Mouse (Mus musculus) hindbrain, embryonic 13.5 days (tissue): Measurements from ENCODE around the gene Nolc1. TPM values are rescaled to one million over a fixed set of nuclear protein-coding genes. Genes with fewer than 3 reads are reported as not detected.

ENCODE experiments used
- ATAC-seq: fragments of 200-750 bp; cut with Nextera tagmentation; 2 replicates; pipeline ENCODE4 v1.8.0; 2017; ENCODE audit warnings: moderate TSS enrichment; ENCODE audit not compliant: low FRiP score
- H3K27ac ChIP-seq: fragments of 300-500 bp; sonication (generic); 2 replicates; pipeline ENCODE4 v1.5.1; 2015; ENCODE audit warnings: inconsistent platforms, mild to moderate bottlenecking, moderate library complexity
- H3K27me3 ChIP-seq: fragments of 300-500 bp; sonication (generic); 2 replicates; pipeline ENCODE4 v1.6.1; 2015; ENCODE audit warnings: mild to moderate bottlenecking, inconsistent platforms
- H3K36me3 ChIP-seq: fragments of 300-500 bp; sonication (generic); 2 replicates; pipeline ENCODE4 v1.6.1; 2015; ENCODE audit warnings: mild to moderate bottlenecking, inconsistent platforms
- H3K4me1 ChIP-seq: fragments of 300-500 bp; sonication (generic); replicated peaks from 2 replicates; pipeline ENCODE4 v1.6.1; 2015; ENCODE audit warnings: inconsistent platforms
- H3K4me2 ChIP-seq: fragments of 300-500 bp; sonication (generic); 2 replicates; pipeline ENCODE4 v1.6.1; 2015; ENCODE audit warnings: inconsistent platforms, mild to moderate bottlenecking, moderate library complexity
- H3K4me3 ChIP-seq: fragments of 300-500 bp; sonication (generic); 2 replicates; pipeline ENCODE4 v1.5.1; 2015; ENCODE audit warnings: mild to moderate bottlenecking, inconsistent platforms
- H3K9ac ChIP-seq: fragments of 300-500 bp; sonication (generic); 2 replicates; pipeline ENCODE4 v1.6.1; 2015; ENCODE audit warnings: mild to moderate bottlenecking, inconsistent platforms
- H3K9me3 ChIP-seq: fragments of 300-500 bp; sonication (generic); 2 replicates; pipeline ENCODE4 v1.6.1; 2016; ENCODE audit warnings: inconsistent platforms
- WGBS: fragments of 180-500 bp; shearing (Covaris S2); methylation state at CpG from one replicate; pipeline ENCODE4 v1.1.7; 2015; 5-methylcytosine and 5-hydroxymethylcytosine counted together
- polyA plus RNA-seq: library from polyadenylated mRNA; unstranded; fragments of >200 nt; fragmentation: Nextera tagmentation; extraction: Ambion mirVana; gene quantifications from 2 replicates; pipeline ENCODE4 v1.2.1, GENCODE M21; 2015

The Nolc1 gene
- polyA plus RNA-seq, 1 experiment from 2014 or later, result 73.4 TPM

GRCm38 (mm10) chr19:46037243-46037924 is 38.3 kb upstream of the Nolc1 start:
- Histone ChIP-seq H3K36me3 (peaks cover 40% of the 10 kb centered on the region), H3K9ac (peak overlapping the region; percentile 99), H3K4me1 (peaks cover 60% of the 10 kb centered on the region), H3K9me3 (no peaks in the 10 kb centered on the region), H3K4me2 (peak overlapping the region; percentile 98), H3K27ac (peak overlapping the region; percentile 97), H3K4me3 (peak overlapping the region; percentile 97), H3K27me3 (no peaks in the 10 kb centered on the region)
- 16% methylated on average over 6 of the region's 6 CpGs for WGBS
- ATAC-seq, result no peak

DNA sequence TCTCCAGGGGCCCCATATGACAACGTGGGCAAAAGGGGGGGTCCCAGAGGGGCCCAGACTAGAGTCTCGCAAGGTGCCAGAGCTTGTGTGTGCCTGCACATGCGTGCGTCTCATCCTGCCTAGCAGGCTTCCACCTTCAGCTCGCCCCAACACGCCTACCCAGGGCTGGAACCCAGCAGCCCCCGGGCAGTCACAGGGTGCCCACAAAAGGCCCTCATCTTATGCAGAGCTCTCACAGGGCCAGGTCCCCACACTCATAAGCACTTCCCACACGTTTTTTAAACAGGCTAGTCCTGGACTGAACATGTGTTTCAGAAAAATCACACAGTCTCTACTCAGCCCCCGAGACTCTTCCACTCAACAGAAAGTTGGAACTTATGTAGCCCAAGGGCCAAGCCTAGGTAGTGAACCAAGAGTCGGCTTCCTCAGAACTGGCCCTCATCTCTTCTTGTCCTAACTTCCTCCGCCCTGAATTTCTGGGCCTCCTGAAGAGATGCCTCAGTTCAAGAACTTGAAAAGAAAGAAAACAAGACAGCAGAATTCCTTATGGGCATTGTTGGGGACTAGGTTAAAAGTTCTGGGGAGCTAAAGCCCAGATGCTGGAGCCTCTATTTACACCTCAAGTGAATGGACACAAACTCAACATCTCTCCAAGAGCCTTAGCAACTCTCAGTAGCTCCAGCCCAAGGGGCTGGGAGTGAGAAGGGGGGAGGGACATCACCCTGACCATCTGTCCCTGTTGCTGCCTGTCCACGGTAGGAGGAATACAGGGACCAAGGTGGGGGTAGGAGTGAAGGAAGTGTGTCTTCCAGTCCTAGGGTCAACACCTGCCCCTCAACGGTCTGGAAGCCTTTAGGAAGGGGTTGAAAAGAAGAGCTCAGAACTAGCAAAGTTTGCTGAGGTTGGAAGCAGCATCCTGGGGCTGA is 37.5 kb upstream of the Nolc1 start:
- Histone ChIP-seq H3K27ac (peak overlapping the region; percentile 97), H3K9ac (peak overlapping the region; percentile 99), H3K4me2 (peak overlapping the region; percentile 98), H3K9me3 (no peaks in the 10 kb centered on the region), H3K27me3 (no peaks in the 10 kb centered on the region), H3K36me3 (peaks cover 32% of the 10 kb centered on the region), H3K4me1 (peaks cover 68% of the 10 kb centered on the region), H3K4me3 (peak overlapping the region; percentile 97)
- ATAC-seq, result no peak
- WGBS, result 10% methylated on average over 13 of the region's 13 CpGs

DNA sequence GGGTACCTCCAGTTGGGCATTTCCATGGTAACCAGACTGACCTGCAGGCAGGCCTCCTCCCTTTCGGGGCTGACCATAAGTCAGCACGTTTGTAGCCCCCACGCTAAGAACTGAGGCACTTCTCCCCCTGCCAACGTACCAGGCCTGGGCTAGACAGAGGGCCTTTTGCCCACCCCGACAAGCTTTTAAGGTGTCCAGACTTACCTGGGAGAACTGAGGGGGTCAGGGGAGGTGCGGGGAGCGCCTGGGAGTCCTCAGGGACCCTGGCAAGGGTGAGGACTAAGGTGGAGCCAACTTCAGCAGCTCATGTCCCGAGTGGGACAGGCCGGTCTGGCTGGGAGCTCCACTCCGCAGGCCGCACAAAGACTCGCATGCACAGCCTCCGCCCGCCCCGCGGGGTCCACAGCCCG is 36.8 kb upstream of the Nolc1 start:
- H3K9ac ChIP-seq, result peak overlapping the region; percentile 99
- H3K4me1 ChIP-seq, result peaks cover 75% of the 10 kb centered on the region
- peak; percentile 50 for ATAC-seq
- peak overlapping the region; percentile 97 for H3K27ac ChIP-seq
- peak overlapping the region; percentile 97 for H3K4me3 ChIP-seq
- WGBS, result 0% methylated on average over 12 of the region's 17 CpGs
- peak overlapping the region; percentile 98 for H3K4me2 ChIP-seq
- H3K27me3 ChIP-seq, result no peaks in the 10 kb centered on the region
- peaks cover 26% of the 10 kb centered on the region for H3K36me3 ChIP-seq
- H3K9me3 ChIP-seq, result no peaks in the 10 kb centered on the region

DNA sequence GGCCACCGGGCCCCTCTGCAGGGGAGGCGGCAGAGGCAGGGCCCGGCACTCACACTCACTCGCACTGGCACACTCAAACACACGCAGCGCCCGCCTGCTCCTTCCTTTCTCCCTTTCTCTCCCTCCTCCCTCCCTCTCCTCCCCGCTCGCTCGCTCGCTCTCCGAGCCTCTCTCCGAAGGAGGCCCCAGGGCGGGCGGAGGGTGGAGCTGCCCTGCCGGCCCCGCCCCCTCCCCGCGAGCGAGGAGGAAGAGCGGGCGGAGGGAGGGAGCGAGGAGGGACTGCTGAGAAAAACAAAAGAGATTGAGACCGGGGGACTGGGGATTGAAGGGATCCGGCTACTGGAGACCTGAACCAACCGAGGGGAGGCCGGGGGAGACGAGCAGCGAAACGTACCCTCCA is 36.2 kb upstream of the Nolc1 start:
- Histone ChIP-seq H3K27ac (peak overlapping the region; percentile 97), H3K4me3 (peak overlapping the region; percentile 97), H3K9me3 (no peaks in the 10 kb centered on the region), H3K36me3 (peaks cover 19% of the 10 kb centered on the region), H3K4me2 (peak overlapping the region; percentile 98), H3K4me1 (peaks cover 80% of the 10 kb centered on the region), H3K27me3 (no peaks in the 10 kb centered on the region), H3K9ac (peak overlapping the region; percentile 99)
- peak; percentile 70 for ATAC-seq
- WGBS, result 2% methylated on average over 25 of the region's 30 CpGs

DNA sequence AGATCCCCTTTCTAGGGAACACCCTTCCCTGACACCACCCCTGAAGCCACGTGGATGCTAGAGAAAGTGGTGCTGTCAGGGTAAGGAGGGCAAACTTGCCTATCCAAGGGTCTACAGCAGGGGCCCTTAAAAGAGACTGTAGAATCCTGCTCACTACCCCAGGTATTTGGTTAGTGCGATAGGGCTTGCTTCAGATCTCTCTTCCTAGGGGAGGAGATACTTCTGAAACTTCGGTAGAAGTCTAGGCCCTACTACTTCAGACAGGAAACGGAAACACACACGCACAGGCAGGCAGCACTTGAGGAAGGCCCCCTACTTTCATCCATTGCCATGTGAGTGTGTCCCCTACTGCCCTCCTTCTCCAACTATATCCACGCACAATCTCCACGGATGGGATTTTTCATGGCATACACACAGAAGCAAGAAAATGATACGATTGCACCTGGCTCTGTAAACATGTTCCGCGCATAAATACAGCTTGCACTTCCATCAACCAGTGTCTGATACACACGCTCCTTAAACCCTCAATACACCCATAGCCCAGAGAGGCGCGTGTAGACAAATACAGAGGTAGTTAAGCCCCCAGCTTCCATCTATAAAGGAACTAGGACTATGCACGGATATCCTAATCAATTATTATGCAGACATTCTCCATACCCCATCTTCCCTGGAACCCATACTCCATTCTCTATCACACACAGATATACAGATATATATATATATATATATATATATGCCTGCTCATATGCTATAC is 35.3 kb upstream of the Nolc1 start:
- Histone ChIP-seq H3K27me3 (no peaks in the 10 kb centered on the region), H3K9me3 (no peaks in the 10 kb centered on the region), H3K4me3 (peak overlapping the region; percentile 97), H3K4me1 (peaks cover 80% of the 10 kb centered on the region), H3K36me3 (peaks cover 11% of the 10 kb centered on the region), H3K4me2 (peak overlapping the region; percentile 98), H3K27ac (peak overlapping the region; percentile 97), H3K9ac (peak overlapping the region; percentile 99)
- WGBS, result 39% methylated on average over 14 of the region's 14 CpGs
- no peak for ATAC-seq

GRCm38 (mm10) chr19:46041299-46041932 is 34.2 kb upstream of the Nolc1 start:
- Histone ChIP-seq H3K9ac (peak overlapping the region; percentile 99), H3K27ac (peak overlapping the region; percentile 99), H3K4me2 (peak overlapping the region; percentile 98), H3K27me3 (no peaks in the 10 kb centered on the region), H3K36me3 (0 out of 2 replicates have a peak, but pooled peaks cover under 1% of the 10 kb centered on the region), H3K4me1 (peaks cover 80% of the 10 kb centered on the region), H3K9me3 (no peaks in the 10 kb centered on the region), H3K4me3 (peak overlapping the region; percentile 93)
- WGBS, result 12% methylated on average over 7 of the region's 7 CpGs
- ATAC-seq, result no peak

DNA sequence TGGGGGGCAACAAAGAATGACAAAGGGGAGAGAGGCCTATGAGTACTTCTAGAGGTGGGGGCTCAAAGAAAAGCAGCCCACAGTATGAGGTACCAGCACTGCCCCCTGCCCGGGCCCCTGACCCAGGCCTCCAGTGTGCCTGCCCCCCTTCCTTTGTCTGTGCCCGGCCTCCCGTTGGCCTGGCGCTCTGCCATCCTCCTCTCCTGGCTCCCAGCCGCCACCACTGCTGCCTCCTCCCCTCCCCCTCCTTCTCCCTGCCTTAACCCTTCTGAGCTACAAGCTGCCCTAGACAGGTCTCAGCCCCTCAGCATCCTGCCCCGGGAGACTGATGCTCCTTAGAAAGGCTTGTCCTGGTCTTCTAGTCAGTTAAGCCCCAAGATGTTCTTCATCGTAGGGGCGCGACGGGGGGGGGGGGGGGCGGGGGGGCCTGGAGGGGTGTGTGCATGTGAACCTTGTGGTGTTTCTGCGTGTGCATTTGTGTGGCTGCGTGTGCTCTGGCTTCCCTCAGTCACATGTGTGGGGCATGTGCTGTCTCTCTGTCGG is 33.7 kb upstream of the Nolc1 start:
- Histone ChIP-seq H3K9me3 (no peaks in the 10 kb centered on the region), H3K4me1 (peaks cover 78% of the 10 kb centered on the region), H3K4me3 (peak overlapping the region; percentile 93), H3K36me3 (no peaks in the 10 kb centered on the region), H3K9ac (peak overlapping the region; percentile 99), H3K27me3 (no peaks in the 10 kb centered on the region), H3K27ac (peak overlapping the region; percentile 99), H3K4me2 (peak overlapping the region; percentile 98)
- peak; percentile 18; the same call in 1 of the 2 replicates for ATAC-seq
- WGBS, result under 1% methylated on average over 12 of the region's 14 CpGs

- peak; percentile 21; the same call in 1 of the 2 replicates for ATAC-seq
- H3K27ac ChIP-seq, result peak overlapping the region; percentile 99
- under 1% methylated on average over 6 of the region's 6 CpGs for WGBS
Measured at GRCm38 (mm10) chr19:46042476-46043011, 33.1 kb upstream of the Nolc1 start.

DNA sequence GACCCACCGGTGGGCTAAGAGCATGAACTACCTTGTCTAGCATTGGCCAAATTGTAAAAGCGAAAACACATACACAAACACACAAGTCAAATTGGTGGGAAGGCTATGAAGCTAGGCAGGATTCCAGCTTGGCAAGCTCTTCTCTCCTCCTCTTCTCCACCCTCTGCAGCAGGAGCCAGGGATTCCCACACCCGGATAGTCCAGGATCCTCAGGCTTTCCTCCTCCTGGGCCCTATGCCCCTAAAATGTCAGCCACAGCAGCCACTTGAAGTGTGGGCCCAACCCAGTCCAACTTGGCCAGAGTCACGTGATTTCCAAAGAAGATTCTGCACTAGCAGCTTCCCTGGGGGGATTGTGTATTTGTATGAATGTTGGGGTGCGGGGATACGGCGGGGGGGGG is 32.3 kb upstream of the Nolc1 start:
- peak overlapping the region; percentile 99 for H3K9ac ChIP-seq
- peaks cover 65% of the 10 kb centered on the region for H3K4me1 ChIP-seq
- 58% methylated on average over 7 of the region's 7 CpGs for whole genome bisulfite sequencing
- ATAC-seq, result no peak
- peak overlapping the region; percentile 98 for H3K4me2 ChIP-seq
- no peaks in the 10 kb centered on the region for H3K9me3 ChIP-seq
- no peaks in the 10 kb centered on the region for H3K36me3 ChIP-seq
- H3K27me3 ChIP-seq, result no peaks in the 10 kb centered on the region
- peak overlapping the region; percentile 99 for H3K27ac ChIP-seq
- H3K4me3 ChIP-seq, result peak overlapping the region; percentile 93

More at GRCm38 (mm10) chr19:46042476-46043011, 33.1 kb upstream of the Nolc1 start:
- H3K9me3 ChIP-seq, result no peaks in the 10 kb centered on the region
- H3K4me2 ChIP-seq, result peak overlapping the region; percentile 98
- H3K36me3 ChIP-seq, result no peaks in the 10 kb centered on the region
- peak overlapping the region; percentile 93 for H3K4me3 ChIP-seq
- H3K9ac ChIP-seq, result peak overlapping the region; percentile 99
- no peaks in the 10 kb centered on the region for H3K27me3 ChIP-seq
- H3K4me1 ChIP-seq, result peaks cover 73% of the 10 kb centered on the region

DNA sequence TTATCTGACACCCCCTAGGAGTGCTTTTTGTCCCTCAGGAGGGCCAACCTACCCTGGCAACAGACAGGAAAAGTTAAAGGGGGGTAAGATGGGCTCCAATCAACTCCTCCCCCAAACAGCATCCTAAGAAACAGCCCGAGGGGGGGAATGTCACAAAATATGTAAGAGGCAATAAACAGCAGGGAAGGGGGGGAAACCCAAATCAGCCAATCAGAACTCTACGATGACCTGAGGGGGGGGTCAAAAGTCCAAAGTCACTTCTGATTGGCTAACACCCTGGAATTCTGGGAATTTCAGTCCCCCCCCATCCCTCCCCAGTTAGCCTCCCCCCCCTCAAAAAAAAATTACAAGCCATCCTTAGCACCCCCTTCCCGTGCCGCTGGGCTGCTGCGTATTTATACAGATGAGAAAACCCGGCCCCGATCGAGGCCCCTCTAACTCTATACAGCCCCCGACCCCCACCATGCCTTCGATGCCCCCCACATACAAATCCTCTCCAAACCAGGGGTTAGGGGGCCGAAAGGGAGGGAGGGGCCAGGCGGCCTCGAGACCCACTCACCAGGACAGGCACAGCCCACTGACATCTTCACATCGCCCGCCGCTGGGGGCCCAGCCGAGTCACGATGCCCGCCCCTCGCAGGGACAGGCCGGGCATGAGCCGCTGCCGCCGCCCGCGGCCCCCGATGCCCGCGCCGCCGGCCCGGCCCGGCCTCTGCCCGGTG is 31.2 kb upstream of the Nolc1 start, which contains the start of gene Pprc1:
TSS of gene Pprc1 (plus strand) at position 616 of the 722 bp plus-strand sequence.
- H3K27ac ChIP-seq, result peak within 1 kb of the TSS; percentile 99
- no peaks in the 10 kb centered on the region for H3K27me3 ChIP-seq
- peak; percentile 6 for ATAC-seq
- peak within 1 kb of the TSS; percentile 98 for H3K4me2 ChIP-seq
- peak within 1 kb of the TSS; percentile 93 for H3K4me3 ChIP-seq
- no peaks in the 10 kb centered on the region for H3K36me3 ChIP-seq
- peaks cover 60% of the 10 kb centered on the region for H3K4me1 ChIP-seq
- peak within 1 kb of the TSS; percentile 99 for H3K9ac ChIP-seq
- no peaks in the 10 kb centered on the region for H3K9me3 ChIP-seq
- under 1% methylated on average over 22 of the region's 34 CpGs for WGBS
